Mouse (Mus musculus) Muller cell, postnatal 12 days (primary cell): ENCODE measurements around the gene Lsmem1.
A peak's percentile ranks its signal among the peaks of the same experiment; 100 is the strongest.

Experiments
- DNase-seq: peaks from one replicate; pipeline ENCODE4 v3.0.0-alpha.2; 2015; ENCODE audit errors: inconsistent ontology term

The Lsmem1 gene

GRCm38 (mm10) chr12:40140706-40141105 lies 58.6 kb downstream of the Lsmem1 start:
- DNase-seq = no peak

GRCm38 (mm10) chr12:40139484-40140245 lies 59.6 kb downstream of the Lsmem1 start:
- no peak for DNase-seq

GRCm38 (mm10) chr12:40134529-40134928 lies 64.8 kb downstream of the Lsmem1 start:
- no peak for DNase-seq

- DNase-seq = peak; percentile 52
Observed at GRCm38 (mm10) chr12:40133573-40134271, 65.6 kb downstream of the Lsmem1 start, which contains the start of gene Scin. Scin (minus strand) TSS chr12:40134228.

GRCm38 (mm10) chr12:40133194-40133572 lies 66.1 kb downstream of the Lsmem1 start:
- DNase-seq = no peak
